Mouse (Mus musculus): Measurements from ENCODE around the gene Cd81.

Cd81 gene

DNA sequence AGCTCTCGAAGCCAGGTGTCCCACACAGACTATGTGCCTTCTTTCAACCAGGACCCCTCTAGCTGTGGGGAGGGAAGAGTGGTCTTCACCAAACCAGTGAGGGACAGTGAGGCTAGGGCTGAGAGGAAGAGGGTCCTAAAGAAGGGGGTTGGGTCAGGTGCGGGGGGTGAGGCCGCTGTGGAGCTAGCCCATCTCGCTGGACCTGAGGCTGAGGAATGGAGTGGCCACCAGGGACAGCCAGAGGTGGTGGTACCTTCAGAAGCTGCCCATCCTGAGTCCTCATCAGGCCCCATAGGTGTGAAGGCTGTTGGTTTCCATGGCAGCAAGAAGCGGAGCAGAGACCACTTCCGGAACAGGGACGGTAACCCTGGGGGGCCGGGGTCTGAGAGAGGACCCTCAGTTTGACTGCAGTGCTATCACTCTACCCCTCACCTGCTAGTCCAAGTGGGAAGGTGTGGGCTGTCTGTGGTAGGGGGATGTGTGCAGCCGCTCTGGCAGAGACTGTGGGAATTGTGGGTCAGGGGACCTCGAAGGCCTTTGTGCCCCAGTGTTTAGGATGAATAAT is 18.0 kb downstream of the Cd81 start:
- DNase-seq: no peak

DNA sequence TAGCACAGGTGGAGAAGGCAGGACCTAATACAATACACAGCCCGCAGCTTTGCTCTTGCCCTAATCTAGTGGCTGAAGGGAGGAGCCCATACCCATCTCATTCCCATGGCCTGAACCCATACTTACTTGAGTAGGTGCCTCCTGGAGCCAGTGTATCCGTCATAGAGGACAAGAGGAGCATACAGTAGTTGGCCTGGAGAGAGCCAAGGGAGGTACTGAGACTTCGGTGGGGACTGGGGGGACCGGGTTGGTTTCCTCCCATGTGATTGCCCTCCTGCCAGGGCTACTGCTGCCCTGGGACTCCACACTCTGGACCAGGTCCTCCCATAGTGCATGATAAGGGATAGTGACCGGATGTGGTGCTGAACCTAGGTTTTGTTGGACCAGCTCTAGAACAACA is 20.1 kb downstream of the Cd81 start:
- DNase-seq: no peak

DNA sequence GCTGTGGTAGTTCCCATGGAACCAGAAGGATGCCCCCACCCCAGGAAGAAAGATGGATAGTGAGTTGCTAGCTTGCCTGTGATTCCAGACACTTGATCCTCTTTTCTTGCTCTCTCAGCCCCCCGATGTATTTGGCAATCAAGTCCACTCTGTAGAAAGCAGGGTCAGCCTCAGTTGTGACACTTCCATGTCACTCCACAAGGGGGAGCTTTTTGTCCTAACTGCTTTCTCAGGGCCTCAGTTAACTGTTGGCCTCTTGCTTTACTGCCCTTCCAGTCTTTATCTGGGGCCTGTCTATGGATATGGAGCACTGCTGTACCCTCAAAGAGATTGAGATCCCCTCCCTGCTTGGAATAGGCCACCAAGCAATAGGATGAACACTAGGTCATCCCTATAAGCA is 20.5 kb downstream of the Cd81 start:
- DNase-seq: peak; percentile 31 to 50

DNA sequence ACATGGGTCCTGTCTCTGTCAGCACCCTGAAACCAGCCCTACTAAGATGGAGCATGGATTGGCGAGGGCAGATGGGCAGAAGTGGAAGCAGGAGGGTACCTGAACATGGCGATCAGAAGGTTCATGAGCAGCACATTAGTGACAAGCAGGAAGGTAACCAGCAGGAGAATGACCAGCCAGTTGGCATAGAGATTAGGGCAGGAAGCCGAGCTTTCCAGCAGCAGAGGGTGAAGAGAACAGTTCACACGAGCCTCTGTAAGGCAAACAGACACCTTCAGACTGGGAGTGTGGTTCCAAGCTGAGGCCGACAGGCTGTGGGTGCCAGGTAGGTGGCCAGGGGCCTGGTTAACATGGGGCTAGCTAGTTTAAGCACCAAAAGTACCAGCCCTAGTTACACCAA is 22.9 kb downstream of the Cd81 start:
- DNase-seq: no peak

DNA sequence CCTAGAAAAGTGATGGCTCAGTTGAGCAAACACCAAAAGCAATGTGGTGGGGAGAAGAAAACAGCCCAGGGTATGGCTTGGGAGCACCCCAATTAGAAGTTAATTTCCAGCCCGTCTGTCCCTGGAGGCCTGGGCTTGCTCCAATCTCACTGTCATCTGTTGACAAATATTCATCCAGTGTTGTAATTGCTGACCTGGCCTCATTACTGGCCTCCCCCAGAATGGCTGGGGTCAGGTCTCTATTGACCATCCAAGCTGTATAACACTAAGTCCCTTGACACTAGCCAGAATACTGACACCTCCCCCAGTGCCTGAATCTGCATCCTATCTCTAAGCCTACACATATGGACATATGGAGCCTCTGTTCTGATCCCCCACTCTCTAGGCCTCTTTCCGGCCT is 24.8 kb downstream of the Cd81 start:
- DNase-seq: no peak

DNA sequence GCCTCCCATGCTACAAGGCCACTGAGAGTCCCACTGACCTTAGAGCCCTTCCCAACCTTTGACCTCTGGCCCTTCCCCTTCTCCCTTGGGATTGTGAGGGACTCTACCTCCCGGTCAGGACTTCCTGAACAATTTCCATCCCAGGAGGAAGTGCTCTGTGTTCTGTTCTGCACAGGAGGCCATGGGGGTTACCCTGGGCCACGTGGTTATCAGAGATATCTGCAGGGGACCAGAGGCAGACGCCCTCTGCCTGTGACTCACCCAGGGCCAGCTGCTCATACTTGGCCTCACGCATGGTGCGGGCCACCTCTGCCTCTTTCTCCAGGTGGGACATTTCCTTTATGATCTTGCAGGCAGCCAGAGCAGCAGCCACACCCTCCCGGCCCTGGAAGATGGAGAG is 29.5 kb downstream of the Cd81 start:
- DNase-seq: no peak

DNA sequence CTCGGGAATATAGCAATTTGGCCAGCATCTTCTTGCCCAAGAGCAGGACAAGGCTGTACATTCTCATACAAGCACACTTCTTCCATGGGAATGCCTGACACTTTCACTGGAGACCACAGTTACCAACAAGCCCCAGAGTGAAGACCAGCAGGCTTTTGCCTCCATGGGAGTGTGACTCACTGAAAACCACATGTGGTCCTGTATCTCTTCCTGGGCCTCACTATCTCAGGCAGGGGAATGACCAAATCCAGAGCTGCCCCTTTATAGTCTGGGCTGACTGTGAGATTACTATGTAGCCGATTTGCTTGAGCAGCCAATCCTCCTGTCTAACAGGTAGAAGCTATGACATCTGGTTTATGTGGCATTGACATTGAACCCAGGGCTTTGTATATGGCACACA is 31.2 kb downstream of the Cd81 start:
- no peak for DNase-seq

DNA sequence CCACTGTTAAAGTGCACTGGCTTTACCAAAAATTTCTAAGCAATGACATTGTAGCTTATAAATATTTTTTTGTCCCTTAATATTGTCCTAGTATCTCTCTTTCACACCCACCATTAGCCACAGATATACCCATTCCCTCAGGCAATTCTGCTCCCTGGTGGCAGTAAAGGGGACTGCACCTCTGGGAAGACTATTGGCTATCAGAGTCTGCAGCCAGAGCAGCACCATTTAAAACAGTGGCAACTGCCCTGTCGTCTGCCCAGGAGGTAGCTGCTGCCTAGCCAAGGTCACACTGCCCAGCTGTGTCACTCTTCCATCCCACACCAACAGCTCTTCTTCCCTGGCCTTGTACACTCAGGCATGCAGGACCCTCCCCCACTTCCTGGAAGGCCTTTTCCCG is 33.8 kb downstream of the Cd81 start:
- peak; percentile 71 to 75 for DNase-seq

DNA sequence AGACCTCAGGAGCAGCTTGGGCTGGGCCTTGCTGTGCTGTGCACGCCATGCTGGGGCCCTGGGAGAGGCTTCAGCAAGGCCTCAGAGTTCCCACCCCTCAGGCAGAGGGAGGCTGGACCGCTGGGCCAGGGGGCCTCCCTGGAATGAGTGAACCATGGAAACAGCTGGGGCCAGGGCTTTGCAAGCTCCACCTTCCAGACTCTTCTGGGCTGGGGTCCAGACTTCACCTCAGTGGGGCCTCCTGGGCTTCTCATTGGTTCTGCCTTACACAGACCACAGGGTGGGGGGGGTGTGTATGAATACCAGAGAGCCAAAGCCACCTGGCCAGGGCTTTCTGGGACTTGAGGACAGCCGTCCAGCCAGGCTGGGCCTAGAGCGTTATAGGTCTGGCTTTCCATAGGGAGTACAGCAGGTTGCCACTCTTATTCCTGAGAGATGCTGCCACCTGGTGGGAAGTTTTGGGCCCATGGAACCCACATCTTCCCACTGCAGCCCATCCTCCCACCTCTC is 34.6 kb downstream of the Cd81 start:
- DNase-seq: peak in 1 of 2 experiments; percentile 28

DNA sequence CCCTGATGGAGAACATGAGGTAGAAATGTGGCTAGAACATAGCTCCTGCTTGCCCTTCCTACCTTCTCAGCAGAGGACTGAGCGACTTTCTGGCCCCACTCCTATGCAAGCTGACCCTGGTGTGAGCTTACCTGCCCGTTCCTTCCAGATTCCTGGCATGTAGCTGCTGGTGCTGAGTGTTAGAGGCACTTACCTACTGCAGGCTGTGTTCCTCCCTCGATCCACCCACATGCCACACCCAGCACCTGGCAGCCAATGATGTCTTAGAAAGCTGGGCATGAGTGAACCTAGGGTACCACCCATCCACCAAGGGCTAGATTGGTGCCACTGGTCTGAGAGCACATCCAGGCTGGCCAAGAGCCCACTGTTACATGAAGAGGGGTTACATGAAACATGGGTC is 41.3 kb downstream of the Cd81 start:
- no peak for DNase-seq

DNA sequence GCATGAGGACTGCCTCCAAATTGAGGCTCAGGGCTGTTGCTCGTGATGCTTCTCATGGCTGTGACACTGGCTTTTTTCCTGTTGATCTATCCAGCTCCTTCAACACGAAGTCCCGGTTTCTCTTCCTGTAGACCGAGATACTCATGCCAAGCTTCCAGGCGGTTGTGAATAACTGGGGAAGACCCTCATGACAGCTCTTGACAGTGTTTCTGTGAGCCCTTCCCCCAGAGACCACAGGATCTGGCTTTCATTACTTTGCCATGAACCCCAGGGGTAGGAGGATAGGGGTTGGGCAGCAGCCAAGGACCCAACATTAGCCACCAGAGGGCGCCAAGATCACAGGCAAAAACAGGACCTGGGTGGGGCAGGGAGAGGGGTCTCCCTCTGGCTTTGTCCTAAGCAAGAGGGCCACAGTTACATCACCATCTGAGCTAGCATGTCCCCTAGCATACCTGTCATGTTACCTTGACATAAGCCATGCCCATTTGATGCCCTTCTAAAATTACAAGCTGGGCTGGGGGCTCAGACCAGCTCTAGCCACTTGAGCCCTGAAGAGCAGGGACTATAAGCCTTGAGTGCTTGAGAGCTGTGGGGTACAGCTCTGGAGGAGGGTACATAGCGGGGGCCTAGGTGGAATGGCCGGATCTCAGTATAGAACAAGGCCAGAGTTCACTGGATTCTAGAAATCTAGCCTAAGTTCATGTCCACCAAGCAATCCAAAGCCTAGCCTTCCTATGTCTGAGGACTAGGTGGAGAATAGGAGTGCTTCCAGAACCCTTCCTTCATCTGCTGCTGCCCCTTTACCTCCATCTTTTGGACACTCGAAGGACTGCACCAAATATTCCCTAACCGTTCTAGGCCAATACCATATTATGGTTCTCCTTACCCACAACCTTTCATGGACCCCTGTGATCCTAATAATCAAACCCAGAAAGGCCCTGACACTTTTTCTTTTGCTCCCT is 42.3 kb downstream of the Cd81 start, which contains the start of gene Trpm5:
Trpm5 (minus strand) TSS at position 51 of the 962 bp plus-strand sequence.
- peak; percentile 63 to 67 for DNase-seq

DNA sequence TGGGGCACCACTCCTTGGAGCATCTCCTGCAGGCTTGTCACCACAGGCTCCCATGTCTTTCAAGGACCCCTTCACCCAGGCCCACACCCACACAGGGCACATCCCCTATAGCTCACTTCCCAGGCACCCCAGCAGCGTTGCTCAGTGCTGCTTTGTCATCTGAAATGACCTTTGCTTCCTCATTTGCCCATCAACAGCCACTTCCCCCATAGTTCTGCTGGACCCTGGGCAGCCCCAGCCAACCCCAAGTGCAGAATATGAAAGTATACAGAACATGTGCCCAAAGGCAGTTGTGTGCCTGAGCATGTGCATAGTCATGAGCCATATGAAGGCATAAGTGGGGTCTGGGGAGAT is 43.0 kb downstream of the Cd81 start:
- no peak for DNase-seq

DNA sequence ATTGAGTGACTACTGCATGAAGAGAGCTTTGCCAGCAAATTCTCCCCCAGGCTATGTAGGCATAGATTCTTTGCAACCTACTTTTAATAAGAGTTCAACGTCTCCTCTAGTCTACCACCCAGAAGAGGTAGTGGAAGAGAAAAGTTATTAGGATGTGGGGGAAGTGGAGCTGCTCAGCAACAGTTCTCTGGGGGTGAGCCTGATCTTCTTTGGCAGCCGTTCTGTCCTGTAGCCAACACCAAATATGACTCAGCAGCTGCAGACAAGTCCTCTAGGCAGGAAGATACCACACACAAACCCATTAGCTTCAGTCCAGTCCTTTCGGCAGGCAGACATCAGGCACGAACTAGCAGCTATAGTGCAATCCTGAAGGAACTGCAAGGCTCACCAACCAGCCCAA is 48.2 kb downstream of the Cd81 start:
- DNase-seq: no peak

DNA sequence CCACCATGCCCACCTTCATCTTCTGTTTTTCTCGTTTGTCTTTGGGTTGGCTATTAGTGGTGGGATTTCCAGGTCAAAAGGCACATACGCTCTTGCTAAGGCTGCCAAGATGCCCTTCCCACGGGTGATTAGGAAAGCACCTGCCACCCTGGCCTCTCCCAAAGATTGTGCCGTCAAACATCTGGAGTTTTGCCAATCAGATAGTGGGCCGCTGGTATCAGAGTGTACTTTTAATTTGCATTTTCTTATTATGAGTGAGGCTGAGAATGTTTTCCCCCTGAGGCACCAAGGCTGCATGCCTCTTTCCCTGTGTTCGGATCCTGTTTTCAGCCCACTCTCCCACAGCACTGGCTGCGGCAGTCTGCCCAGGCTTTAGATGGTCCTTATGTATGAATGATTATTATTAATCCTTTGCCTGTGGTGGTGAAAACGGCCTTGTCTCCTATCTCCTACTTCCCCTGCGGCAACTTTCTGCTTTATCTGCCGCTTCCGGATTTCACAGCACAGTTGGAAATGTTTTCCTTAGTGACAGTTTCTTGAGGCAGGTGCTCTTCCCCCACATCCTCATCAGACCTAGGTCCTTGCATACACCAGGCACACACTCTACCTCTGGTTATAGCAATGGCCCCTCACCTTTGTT is 52.8 kb downstream of the Cd81 start:
- no peak for DNase-seq

DNA sequence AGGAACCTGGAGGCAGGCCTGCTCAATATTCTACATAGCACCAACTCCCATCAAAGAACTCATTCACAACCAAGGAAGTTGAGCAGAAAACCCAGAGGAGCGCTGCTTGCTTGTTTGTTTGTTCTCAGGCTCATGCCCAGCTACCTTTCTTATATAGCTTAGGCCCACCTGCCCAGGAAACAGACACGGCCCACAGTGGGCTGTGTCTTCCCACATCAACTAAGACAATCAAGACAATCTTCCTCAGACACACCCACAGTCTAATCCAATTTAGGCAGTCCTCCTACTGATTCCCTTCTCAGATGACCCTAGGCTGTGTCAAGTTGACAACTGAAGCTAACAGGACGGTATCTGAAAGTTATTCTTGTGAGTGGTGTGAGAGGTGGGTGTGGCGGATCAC is 53.5 kb downstream of the Cd81 start, which contains the start of gene Kcnq1:
Kcnq1 (plus strand) TSS at position 301 of the 400 bp plus-strand sequence.
- no peak for DNase-seq

DNA sequence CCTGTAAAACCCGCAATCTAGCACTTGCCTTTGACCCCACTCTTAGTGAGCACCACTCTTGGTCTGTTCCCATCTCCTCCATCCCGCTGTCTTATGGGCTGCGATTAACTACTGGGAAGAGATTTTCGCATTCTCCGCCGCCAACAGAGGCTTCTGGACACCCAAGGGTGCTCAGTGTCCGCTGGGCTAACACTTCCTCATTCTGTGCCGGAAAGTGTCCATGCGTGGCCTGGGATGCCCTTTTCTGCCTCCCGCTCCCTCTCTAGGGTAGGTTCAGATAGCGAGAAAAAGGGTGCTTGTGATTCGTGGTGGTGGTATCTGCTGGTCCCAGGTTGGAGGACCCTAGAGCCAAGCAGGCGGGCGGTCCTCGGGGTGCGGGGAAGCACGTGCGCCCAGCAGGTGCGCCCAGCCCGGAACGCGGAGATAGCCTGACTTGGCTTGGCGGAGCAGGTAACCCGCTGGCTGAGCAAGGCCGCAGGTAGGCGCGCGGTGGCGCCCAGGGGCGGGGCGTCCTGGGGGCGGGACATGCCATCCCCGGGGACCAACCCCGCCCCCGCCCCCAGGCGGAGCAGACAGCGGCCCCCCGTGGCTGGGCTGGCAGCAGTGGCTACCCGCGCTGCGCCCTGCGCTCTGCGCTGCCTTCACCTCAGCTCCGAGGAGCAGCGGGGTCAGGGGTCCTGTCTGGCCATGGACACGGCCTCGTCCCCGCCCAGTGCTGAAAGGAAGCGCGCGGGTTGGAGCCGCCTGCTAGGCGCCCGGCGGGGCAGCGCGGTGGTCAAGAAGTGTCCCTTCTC is 54.3 kb downstream of the Cd81 start:
- DNase-seq: no peak

DNA sequence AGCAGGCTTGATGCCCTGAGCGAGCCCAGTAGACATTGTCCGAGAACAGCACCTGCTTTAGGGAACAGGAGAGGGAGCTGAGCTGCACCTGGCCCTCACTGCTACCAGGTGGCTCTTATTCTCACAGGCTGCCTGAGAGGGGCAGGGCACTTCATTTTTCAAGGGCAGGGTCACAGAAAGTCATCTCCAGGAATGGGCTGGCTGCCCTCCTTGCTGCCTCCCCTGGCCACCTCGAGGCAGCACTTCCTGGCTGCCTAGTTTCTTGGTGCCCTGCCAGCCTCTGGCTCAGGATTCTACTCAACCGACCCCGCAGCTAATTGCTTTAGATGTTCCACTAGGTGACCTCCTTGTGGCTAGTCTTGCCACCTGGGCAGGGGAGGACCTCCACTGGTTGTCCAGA is 55.7 kb downstream of the Cd81 start:
- DNase-seq: no peak

DNA sequence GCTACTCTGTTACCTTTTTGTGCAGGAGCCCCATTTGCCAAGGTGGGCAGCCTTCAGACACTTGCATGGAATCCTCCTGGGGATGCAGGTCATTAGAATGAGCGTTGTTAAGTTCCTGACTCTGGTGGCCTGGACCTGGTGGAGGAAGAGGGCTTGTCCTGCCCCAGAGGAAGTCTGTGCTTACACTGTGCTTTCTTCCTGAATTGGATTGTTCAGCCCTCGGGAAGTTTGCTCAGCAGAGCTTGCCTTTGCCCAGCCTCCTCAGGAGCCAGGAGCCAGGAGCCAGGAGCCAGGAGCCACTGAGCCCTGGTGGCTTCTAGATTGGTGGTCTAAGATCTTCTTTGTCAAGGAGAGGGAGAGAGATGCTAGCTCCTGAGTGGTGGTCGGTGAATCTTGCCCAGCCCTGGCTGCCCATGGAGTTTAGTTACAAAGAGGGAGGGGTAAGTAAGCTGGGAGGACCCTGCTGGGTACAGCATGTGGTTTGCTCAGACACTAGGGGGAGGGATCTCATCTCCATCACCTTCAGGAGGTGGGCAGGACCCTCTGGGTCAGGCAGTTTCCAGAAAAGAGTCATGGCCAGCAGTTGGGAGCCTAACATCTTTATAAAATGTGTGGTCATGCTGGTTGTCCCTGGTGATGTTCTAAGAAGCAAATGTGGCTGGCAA is 56.6 kb downstream of the Cd81 start:
- no peak for DNase-seq

DNA sequence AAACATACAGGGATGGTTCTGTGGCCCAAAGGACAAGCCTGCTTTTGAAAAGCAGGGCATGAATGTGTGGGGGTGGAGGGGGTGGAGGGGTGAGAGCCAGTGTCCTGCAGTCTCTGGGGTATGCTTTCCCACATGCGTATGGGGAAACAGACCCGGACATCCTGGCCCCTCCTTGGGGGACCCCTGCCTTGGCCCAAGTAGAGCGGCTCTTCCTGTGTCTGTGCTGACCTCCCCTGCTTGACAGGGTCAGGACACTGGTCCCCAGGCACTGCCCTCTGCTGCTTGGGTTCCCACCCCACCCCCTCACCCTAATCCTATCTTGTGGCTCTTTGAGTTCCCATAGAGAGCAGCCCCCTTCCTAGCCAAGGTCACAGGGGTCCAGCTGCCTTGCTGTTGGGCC is 57.2 kb downstream of the Cd81 start:
- DNase-seq: no peak

DNA sequence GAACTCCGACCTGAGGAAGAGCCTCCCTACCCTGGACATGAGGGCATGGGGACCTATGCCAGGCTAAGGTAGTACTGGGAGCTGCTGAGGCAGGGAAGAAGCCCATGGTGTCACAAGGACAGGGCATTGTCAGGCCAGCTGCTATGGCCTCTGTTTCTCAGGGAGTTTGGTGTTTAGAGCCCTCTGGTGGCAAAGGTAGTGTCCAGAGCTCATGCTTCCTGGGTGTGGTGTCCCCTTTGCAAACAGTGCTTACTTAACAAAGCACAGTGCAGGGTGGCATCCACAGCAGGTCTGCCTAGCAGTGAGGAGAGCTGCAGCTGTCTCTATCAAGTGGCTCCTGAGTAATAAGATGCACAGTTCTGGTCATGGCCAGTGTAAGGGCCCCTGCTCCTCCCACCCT is 58.3 kb downstream of the Cd81 start:
- no peak for DNase-seq

DNA sequence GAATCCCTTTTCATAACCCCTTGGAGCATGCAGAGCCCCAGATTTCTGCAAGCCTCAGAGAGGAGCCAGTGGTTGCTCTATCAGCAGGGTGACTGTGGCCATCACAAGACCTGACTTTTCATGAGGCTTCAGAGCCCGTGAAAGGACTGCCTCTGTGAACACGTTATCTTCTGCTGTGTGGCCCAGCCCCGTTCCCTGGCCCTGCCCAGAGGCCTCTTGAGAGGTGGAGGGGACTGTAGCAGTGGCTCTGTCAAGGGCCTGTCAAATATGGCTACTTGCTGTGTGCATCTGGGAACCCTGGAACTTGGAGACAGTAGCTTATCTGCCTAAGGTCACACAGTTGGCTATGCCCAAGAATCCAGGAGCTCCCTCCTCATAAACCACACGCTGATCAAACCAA is 59.2 kb downstream of the Cd81 start:
- DNase-seq: no peak

DNA sequence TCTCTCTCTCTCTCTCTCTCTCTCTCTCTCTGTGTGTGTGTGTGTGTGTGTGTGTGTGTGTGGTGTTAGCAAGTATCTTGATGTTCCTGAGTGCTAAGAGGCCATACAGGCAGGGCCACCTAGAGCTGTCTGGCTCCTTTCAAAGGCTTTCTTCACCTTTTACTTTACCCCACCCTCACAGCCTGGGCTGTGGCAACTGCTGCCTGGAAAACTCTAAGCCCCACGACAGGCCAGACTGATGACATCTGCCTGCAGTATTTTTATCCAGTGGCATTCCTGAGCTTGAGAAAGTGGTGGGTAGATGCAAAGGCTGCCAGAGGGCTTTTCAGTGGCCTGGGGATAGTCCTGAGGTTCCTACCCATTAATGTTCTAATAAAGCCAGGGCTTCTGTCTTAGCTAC is 59.9 kb downstream of the Cd81 start:
- no peak for DNase-seq
